Mouse (Mus musculus): ENCODE measurements around the gene Cop1.

Cop1 gene

GRCm38 (mm10) chr1:159286833-159287232 lies 54.7 kb downstream of the Cop1 start:
- DNase-seq (ENCODE audit: extremely low spot score, low spot score), result no peak

- DNase-seq (ENCODE audit: extremely low spot score, low spot score), result no peak
Measured at GRCm38 (mm10) chr1:159290219-159290618, 58.1 kb downstream of the Cop1 start.

DNA sequence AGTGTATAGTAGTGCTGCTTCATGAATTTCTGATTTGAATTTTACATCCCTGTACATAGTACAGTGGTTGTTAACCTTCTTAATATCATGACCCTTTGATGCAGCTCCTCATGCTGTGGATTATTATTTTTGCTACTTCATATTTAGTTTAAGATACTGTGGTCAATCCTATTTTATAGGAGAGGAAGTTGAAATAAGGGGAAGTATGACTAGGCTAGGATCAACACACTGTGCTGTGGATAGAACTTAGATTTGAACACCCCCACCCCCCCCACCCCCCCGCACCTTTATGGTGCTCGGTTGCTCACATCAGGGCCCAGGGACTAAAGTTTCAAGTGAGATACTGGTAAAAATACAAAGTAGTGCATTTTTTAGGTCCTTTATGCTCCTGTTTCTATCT lies 58.7 kb downstream of the Cop1 start:
- no peak for DNase-seq (ENCODE audit: extremely low spot score, low spot score)

DNA sequence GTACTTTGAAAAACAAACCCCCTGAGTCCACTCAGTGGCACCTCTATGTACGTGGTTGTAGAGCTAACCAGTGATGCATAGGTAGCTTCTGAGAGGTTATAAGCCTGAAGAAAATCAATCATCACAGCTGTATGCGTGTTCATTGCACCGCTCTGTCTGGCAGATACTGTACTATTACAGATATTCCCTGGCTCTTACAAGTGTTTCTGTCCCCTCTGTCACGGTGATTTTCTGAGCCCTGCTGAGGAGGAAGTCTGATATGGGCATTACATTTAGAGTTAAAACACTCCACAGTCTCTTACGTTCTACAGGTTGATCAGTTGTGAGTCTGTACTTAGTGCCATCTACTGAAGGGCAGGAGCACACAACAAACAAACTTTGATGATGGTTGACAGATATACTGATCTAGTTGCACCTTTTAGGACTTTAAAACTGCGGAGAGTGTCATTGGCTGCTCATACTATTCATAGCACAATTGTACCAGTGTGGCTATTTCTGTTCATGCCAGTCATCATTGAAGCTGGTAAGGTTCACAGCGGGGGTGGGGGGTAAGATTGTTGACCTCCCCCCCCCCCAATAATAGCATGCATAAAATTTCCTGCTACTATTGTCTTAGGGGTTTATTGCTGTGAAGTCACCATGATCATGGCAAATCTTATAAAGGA lies 69.4 kb downstream of the Cop1 start:
- no peak for DNase-seq (ENCODE audit: extremely low spot score, low spot score)

GRCm38 (mm10) chr1:159313625-159314024 lies 81.5 kb downstream of the Cop1 start:
- no peak for DNase-seq (ENCODE audit: extremely low spot score, low spot score)

DNA sequence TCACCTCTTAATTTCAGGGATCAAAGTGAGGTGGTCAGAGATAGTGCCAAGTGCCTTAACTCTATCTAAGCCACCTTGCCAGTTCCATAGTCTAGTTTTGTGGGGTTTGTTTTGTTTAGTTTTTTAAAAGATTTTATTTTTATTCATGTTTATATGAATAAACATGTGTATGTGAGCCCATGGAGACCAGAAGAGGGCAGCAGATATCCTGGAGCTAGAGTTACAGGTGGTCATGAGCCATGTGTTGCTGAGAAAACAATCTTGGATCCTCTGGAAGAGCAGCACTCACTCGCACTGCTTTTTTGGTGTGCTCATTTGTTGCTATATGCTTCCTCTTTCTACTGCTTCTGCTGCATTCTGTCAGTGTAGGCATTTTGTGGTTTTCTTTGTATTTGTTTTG lies 90.5 kb downstream of the Cop1 start:
- no peak for DNase-seq (ENCODE audit: extremely low spot score, low spot score)

DNA sequence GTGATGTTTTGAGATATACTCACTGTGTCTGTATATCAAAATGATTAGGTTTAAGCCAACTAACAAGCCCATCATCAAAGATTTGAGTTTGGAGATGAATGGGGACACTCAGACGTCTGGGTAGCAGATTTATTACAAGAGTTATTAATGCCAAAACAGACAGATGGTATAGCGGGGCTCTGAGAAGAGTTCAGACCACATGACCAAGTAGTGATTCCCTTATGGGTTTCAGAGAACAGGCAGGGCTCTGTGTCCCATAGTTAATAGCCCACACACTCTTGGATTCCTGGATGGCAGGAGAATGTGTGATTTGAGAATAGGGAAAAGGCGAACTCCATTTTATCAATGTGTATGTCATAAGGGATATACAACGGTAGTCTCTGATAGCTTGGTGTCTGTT lies 98.9 kb downstream of the Cop1 start:
- no peak for DNase-seq (ENCODE audit: extremely low spot score, low spot score)

DNA sequence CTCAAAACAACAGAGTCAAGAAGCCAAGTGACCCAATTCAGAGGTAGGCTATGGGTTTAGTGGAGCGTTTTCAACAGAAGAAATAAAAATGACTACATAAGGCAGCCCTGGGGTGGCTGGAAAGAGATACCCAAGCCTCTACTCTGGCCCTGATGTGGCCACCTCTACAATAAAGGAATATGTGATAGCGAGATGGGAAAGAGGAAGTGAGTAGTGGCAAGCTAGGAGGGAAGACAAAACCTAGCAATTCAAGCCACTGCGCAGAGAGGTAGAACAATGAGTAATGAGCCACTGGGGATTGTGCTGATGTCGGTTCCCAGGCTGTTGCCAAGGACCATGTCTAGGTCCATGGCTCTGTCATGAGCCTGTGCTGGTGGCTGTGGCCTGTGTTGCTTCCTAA lies 102.0 kb downstream of the Cop1 start:
- no peak for DNase-seq (ENCODE audit: extremely low spot score, low spot score)

GRCm38 (mm10) chr1:159342355-159342754 lies 110.2 kb downstream of the Cop1 start:
- no peak for DNase-seq (ENCODE audit: extremely low spot score, low spot score)

DNA sequence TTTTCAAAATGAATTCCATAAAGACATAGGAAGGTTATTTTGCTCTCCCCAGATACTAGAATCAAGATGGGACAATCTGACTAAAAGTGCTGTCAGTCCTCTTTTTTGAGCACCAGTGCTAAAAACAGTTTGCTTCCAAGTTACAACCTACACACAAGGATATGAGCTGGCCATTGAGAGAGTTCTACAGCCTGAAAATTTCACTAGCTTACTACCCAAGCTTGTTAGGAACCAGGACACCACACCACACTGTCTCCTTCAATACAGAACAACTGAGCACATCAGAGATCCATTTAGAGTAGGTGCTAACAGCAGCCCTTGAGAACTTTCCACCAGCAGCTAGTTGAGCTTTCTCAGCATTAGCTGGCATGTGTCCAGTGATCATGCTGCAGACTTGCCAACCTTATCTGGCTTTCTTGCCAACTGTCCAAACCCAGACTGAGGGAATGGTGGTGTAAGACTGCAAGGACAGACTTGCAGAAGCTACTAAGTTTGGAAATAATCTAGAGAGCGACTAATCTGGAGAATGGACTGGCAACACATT lies 123.0 kb downstream of the Cop1 start:
- DNase-seq (ENCODE audit: extremely low spot score, low spot score), result no peak

- no peak for DNase-seq (ENCODE audit: extremely low spot score, low spot score)
Measured at GRCm38 (mm10) chr1:159358713-159359112, 126.6 kb downstream of the Cop1 start.

DNA sequence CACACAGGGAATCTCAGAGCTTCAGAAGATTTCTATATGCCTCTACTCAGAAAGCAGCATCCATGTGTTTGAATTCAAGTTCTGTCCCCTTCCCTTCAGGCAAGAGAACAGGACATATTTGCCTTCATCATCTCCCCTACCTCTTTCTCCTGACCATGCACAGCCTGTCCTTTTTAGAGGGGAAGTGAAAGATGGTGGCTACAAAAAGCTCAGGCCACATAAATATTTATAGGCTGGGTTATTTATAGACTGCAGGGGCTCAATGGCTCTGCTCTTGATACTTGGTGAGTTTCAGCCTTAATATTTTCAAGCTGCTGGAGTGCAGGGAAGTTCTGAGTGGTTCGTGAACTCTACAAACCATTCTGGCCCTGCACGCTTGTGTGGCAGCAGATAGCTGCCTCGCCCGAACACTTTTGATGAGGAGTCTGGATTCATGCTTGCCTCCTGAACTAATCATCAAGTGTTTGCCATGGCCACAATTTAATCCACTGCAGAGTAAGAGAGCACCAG lies 139.8 kb downstream of the Cop1 start:
- DNase-seq (ENCODE audit: extremely low spot score, low spot score), result no peak

DNA sequence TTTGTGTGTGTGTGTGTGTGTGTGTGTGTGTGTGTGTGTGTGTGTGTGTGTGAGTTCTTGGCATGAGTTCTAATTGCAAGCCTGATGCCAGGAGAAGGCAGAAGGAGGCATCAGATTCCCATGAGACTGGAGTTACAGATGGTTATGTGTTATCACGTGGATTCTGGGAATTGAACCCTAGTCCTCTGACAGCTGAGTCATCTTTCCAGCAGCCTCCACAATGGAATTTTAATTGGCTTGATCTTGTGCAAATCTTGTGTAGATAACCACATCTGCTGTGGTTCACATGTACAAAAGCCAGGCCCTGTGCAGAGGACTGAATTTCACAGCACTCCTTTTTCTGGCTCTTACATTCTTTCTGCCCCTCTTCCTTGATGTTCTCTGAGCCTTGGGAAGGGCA lies 150.1 kb downstream of the Cop1 start:
- no peak for DNase-seq (ENCODE audit: extremely low spot score, low spot score)

DNA sequence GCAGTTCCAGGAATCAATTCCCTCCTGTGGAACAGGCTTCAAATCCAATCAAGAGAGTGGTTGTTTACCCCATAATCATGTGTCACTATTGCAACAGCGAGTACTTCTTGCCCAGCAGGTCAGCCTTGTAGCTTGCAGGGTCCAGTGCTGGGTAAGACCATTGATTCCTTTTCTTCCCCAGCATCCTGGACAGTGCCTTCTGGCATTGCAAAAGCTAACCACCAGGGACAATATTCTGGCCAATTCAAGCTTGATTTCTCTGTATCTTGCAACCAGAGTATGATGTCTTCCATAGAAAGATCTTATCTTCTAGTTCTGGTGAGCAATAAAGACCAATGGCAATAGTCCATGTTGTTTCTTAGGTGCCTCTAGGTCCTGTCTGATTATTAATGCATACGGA lies 150.8 kb downstream of the Cop1 start:
- no peak for DNase-seq (ENCODE audit: extremely low spot score, low spot score)

DNA sequence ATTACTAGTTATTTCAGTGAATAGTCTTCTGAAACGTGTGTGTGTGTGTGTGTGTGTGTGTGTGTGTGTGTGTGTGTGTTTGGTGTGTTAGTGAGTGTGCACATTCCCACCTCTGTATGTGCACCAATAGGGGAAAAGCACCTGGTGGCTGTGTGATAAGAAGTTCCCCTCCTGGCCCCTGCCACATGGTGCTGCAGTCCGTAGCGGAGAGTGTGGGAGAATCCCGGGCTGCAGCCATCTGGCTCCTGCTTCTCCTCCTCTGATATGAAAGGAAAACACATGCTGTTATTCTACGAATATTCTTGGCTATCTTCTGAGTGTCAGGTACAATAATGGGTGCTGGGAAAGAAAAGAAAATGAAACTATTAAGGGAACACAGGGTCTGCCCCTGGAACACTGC lies 154.3 kb downstream of the Cop1 start:
- DNase-seq (ENCODE audit: extremely low spot score, low spot score), result no peak

- no peak for DNase-seq (ENCODE audit: extremely low spot score, low spot score)
Measured at GRCm38 (mm10) chr1:159388565-159389024, 156.5 kb downstream of the Cop1 start.

DNA sequence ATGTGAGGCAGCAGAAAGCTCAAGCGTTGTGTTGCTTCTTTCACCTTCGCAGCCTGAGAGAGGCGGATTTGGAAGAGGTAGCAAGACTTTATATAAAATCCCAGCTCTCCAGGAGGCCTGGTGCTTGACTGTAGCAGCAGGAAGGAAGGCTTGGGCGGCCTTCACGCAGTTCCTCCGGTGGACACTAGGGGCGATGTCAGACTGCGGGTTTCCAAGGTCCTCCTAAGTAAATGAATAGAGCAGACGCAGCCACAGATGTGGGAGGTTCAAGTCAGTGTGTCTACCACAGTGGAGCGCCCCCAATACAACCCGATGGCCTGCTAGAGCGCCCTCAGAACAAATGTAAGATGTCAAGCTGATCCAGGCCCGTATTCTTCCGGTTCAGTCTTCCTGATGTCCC lies 157.9 kb downstream of the Cop1 start:
- DNase-seq (ENCODE audit: extremely low spot score, low spot score), result peak; percentile 77

- DNase-seq (ENCODE audit: extremely low spot score, low spot score), result no peak
Measured at GRCm38 (mm10) chr1:159392667-159393066, 160.5 kb downstream of the Cop1 start.

DNA sequence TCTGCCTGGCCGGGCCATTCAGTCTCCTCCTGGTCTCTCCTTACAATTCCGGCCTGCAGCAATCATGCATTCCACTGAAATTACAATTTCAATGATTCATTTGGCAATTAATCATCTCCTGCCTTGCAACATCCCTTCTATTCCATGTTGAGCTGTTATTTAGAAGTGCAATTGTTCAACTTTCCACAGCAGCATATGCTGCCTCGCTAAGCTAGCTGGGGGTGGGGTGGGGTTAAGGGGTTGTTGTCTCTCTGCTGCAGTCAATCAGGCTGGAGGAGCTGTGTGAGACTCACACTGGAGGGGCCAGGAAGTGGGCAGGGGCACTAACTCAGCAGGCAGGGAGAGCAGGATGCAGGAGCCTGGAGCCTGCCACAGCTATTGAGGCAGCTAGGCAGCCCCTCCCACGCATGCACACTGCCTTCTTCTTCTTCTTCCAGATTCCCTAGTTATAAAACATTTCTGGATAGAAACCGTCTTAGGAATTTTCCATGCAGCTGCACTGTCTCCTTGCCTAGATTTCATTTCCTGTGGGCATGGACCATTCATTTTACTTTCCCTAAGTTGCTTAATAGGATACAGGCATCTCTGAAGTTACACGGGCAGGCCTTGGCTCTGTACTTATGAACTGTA lies 161.1 kb downstream of the Cop1 start:
- DNase-seq (ENCODE audit: extremely low spot score, low spot score), result peak; percentile 19

- DNase-seq (ENCODE audit: extremely low spot score, low spot score), result no peak
Measured at GRCm38 (mm10) chr1:159393931-159394330, 161.8 kb downstream of the Cop1 start.

GRCm38 (mm10) chr1:159396515-159396914 lies 164.4 kb downstream of the Cop1 start:
- peak; percentile 70 for DNase-seq (ENCODE audit: extremely low spot score, low spot score)

Measured in neural tube, embryonic 10.5 days (tissue).